Mouse (Mus musculus) brain, embryonic 14.5 days (tissue): Measurements from ENCODE around the gene Ankmy2.

ENCODE experiments used
- CTCF ChIP-seq: fragments of 200-500 bp; IDR thresholded peaks from 2 replicates; pipeline ENCODE4 v1.5.1; 2012; ENCODE audit warnings: inconsistent platforms, mild to moderate bottlenecking, moderate library complexity, borderline replicate concordance; ENCODE audit not compliant: insufficient read depth, insufficient read length; ENCODE audit errors: extremely low read depth
- POLR2A ChIP-seq: fragments of 200-500 bp; IDR thresholded peaks from 2 replicates; pipeline ENCODE4 v1.6.1; 2012; ENCODE audit warnings: mild to moderate bottlenecking, inconsistent platforms, borderline replicate concordance; ENCODE audit not compliant: poor library complexity, insufficient read depth, insufficient read length, severe bottlenecking; ENCODE audit errors: extremely low read depth

- TF ChIP-seq CTCF (no peak; the same call in 1 of the 2 replicates), POLR2A (peak; percentile 67; the same call in 1 of the 2 replicates)
Observed at GRCm38 (mm10) chr12:36156637-36157303, at the start of gene Ankmy2.
